Comparison of ENCODE assay signal across 13 mouse cellular contexts in the genomic region with DNA sequence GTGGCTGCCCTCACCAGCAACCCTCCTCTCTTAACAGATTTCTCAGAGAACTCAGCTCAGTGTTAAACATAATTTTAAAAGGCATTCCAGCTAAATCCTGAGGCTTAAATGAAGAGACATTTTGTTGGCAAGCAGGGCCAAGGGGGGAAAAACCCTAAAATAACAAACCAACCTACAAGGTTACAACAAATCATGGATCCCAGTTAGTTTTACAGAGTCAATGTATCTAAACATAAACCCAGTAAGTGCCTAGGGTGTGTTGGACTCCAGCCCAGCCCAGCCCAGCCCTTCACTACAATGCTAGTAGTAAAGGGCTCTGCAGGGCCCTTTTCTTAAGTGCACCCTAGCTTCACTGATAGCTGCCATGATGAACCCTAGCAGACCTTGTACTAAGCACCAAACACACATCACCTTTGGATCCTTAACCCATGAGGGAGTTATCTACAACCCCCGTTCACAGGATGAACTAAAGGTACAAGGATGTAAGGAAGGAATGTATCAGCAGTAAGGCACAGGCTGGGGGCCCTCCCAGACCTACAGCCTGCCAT. TPM values are rescaled to one million over a fixed set of nuclear protein-coding genes. Genes with fewer than 3 reads are reported as not detected.
DNase-seq lines count a peak whose midpoint lies in the region; ATAC-seq and TF ChIP-seq lines count a peak whose summit lies in the region.
"Had no signal": no experiment of that assay in that cellular context is flagged by ENCODE, and none has a peak within 500 bp of the region (broad histone marks: within the 10 kb centered on the region; RNA-seq: fewer than 3 reads in every experiment).

No protein-coding gene starts in this region.

- H3K4me3 ChIP-seq in heart, embryonic 14.5 days (ENCODE audit: control insufficient read depth in 1 of 2, insufficient read depth in 1 of 2, low read depth in 1 of 2, low read length in 2 of 2): no peak overlapping the region
- no peak overlapping the region for H3K4me3 ChIP-seq in liver, postnatal 0 days (ENCODE audit: low read depth, low read length)
- H3K4me3 ChIP-seq in liver, embryonic 12.5 days: no peak overlapping the region
- H3K4me3 ChIP-seq in embryonic fibroblast, embryonic 13.5 days (ENCODE audit: insufficient read depth, low read length): no peak overlapping the region
- no peak overlapping the region for H3K4me3 ChIP-seq in limb, embryonic 15.5 days
- H3K4me3 ChIP-seq in forebrain, embryonic 11.5 days (ENCODE audit: low read depth, low read length): no peak overlapping the region

- no peaks in the 10 kb centered on the region for H3K27me3 ChIP-seq in heart, embryonic 14.5 days (ENCODE audit: control insufficient read depth, insufficient read depth, low read length)
- no peaks in the 10 kb centered on the region for H3K27me3 ChIP-seq in liver, postnatal 0 days (ENCODE audit: insufficient read depth, low read length)
- no peaks in the 10 kb centered on the region for H3K27me3 ChIP-seq in liver, embryonic 12.5 days (replicated peaks)
- H3K27me3 ChIP-seq in limb, embryonic 15.5 days: no peaks in the 10 kb centered on the region
- no peaks in the 10 kb centered on the region for H3K27me3 ChIP-seq in forebrain, embryonic 11.5 days (ENCODE audit: control insufficient read depth, insufficient read depth, low read length)
- H3K27me3 ChIP-seq: CH12.LX had no signal

- TF ChIP-seq EP300 in liver, postnatal 0 days (IDR thresholded peaks at IDR 0.05; ENCODE audit: low read depth): no peak

- intact Hi-C loops in heart, postnatal 10 days (cut with DNase I): no loop called here

- TF ChIP-seq POLR2A in embryonic fibroblast, embryonic 13.5 days (IDR thresholded peaks at IDR 0.05; ENCODE audit: low read depth, low read length): no peak

- no peak for DNase-seq in heart, postnatal 10 days
- DNase-seq in liver, postnatal 0 days: no peak
- no peak for DNase-seq in thymus, postnatal 10 days (ENCODE audit: low spot score in 2 of 2)
- no peak for DNase-seq in forebrain, embryonic 11.5 days (ENCODE audit: low spot score)
- DNase-seq: cerebellum, postnatal 10 days; left cerebral cortex, postnatal 4 days; thymus, postnatal 25 days had no signal

- no peaks in the 10 kb centered on the region for H3K9me3 ChIP-seq in heart, embryonic 14.5 days (ENCODE audit: control insufficient read depth, low read length)
- no peaks in the 10 kb centered on the region for H3K9me3 ChIP-seq in liver, postnatal 0 days (ENCODE audit: low read length)
- no peaks in the 10 kb centered on the region for H3K9me3 ChIP-seq in liver, embryonic 12.5 days (replicated peaks)
- no peaks in the 10 kb centered on the region for H3K9me3 ChIP-seq in limb, embryonic 15.5 days
- no peaks in the 10 kb centered on the region for H3K9me3 ChIP-seq in forebrain, embryonic 11.5 days (ENCODE audit: control insufficient read depth, low read length)

- peak overlapping the region; percentile 85 to 96 for H3K27ac ChIP-seq in heart, embryonic 14.5 days (replicated peaks in 1 of 2; ENCODE audit: control insufficient read depth in 1 of 2, insufficient read depth in 1 of 2, low read depth in 2 of 2, low read length in 2 of 2)
- H3K27ac ChIP-seq in liver, postnatal 0 days (ENCODE audit: low read depth): peak overlapping the region; percentile 12; the same call in 1 of the 2 replicates
- no peak overlapping the region; the same call in 1 of the 2 replicates for H3K27ac ChIP-seq in liver, embryonic 12.5 days
- peak overlapping the region; percentile 54; the same call in 1 of the 2 replicates for H3K27ac ChIP-seq in embryonic fibroblast, embryonic 13.5 days (ENCODE audit: insufficient read depth, low read length)
- peak overlapping the region; percentile 86 for H3K27ac ChIP-seq in limb, embryonic 15.5 days
- H3K27ac ChIP-seq in forebrain, embryonic 11.5 days (ENCODE audit: low read depth, low read length): no peak overlapping the region

- H3K36me3 ChIP-seq in heart, embryonic 14.5 days (ENCODE audit: control insufficient read depth, insufficient read depth, low read length): peaks cover 98% of the 10 kb centered on the region
- peaks cover 88% of the 10 kb centered on the region for H3K36me3 ChIP-seq in liver, postnatal 0 days (replicated peaks; ENCODE audit: insufficient read depth, low read length)
- H3K36me3 ChIP-seq in liver, embryonic 12.5 days: peaks cover 100% of the 10 kb centered on the region
- H3K36me3 ChIP-seq in limb, embryonic 15.5 days: peaks cover 86% of the 10 kb centered on the region
- peaks cover 4% of the 10 kb centered on the region for H3K36me3 ChIP-seq in forebrain, embryonic 11.5 days (ENCODE audit: control insufficient read depth, insufficient read depth, low read length)

- no peak; the same call in 1 of the 2 replicates for ATAC-seq in heart, embryonic 14.5 days (ENCODE audit: insufficient number of reproducible peaks, insufficient read depth, low FRiP score, low read depth)
- ATAC-seq in liver, postnatal 0 days: no peak
- no peak for ATAC-seq in liver, embryonic 12.5 days
- no peak for ATAC-seq in limb, embryonic 15.5 days (ENCODE audit: insufficient number of reproducible peaks, low FRiP score, low TSS enrichment, low read depth)
- ATAC-seq in forebrain, embryonic 11.5 days (replicated peaks; ENCODE audit: low FRiP score): no peak

- WGBS in heart, embryonic 14.5 days: 7% methylated on average over 1 of the region's 1 CpGs
- WGBS in liver, postnatal 0 days (ENCODE audit: insufficient replicate concordance): 67% methylated on average over 1 of the region's 1 CpGs
- WGBS in liver, embryonic 12.5 days (ENCODE audit: insufficient replicate concordance): 64% methylated on average over 1 of the region's 1 CpGs
- WGBS in limb, embryonic 15.5 days: 72% methylated on average over 1 of the region's 1 CpGs
- WGBS in forebrain, embryonic 11.5 days: 88% methylated on average over 1 of the region's 1 CpGs

- no peak for TF ChIP-seq CTCF in liver, postnatal 0 days (IDR thresholded peaks at IDR 0.05; ENCODE audit: low read depth)
- TF ChIP-seq CTCF in embryonic fibroblast, embryonic 13.5 days (IDR thresholded peaks at IDR 0.05; ENCODE audit: borderline replicate concordance, insufficient read depth, low read length): no peak

- peaks cover 57 to 95% of the 10 kb centered on the region in 2 experiments for H3K4me1 ChIP-seq in heart, embryonic 14.5 days (ENCODE audit: control insufficient read depth in 2 of 2, insufficient read depth in 2 of 2, low read length in 2 of 2)
- H3K4me1 ChIP-seq in liver, postnatal 0 days (ENCODE audit: insufficient read depth): peaks cover 5% of the 10 kb centered on the region; the same call in 1 of the 2 replicates
- peaks cover 26% of the 10 kb centered on the region for H3K4me1 ChIP-seq in liver, embryonic 12.5 days
- peaks cover 68% of the 10 kb centered on the region for H3K4me1 ChIP-seq in embryonic fibroblast, embryonic 13.5 days (ENCODE audit: control insufficient read depth, insufficient read depth, low read length)
- H3K4me1 ChIP-seq in limb, embryonic 15.5 days: peaks cover 49% of the 10 kb centered on the region
- no peaks in the 10 kb centered on the region for H3K4me1 ChIP-seq in forebrain, embryonic 11.5 days (replicated peaks; ENCODE audit: control insufficient read depth, insufficient read depth, low read length)

- peak overlapping the region; percentile 48 for H3K4me2 ChIP-seq in heart, embryonic 14.5 days (ENCODE audit: low read length)
- H3K4me2 ChIP-seq in liver, postnatal 0 days (ENCODE audit: low read depth, low read length): no peak overlapping the region
- no peak overlapping the region for H3K4me2 ChIP-seq in liver, embryonic 12.5 days
- H3K4me2 ChIP-seq in limb, embryonic 15.5 days: no peak overlapping the region
- no peak overlapping the region for H3K4me2 ChIP-seq in forebrain, embryonic 11.5 days (ENCODE audit: low read depth, low read length, severe bottlenecking)
- H3K4me2 ChIP-seq: midbrain, embryonic 11.5 days had no signal

- peak overlapping the region; percentile 59 for H3K9ac ChIP-seq in heart, embryonic 14.5 days (ENCODE audit: low read length)
- H3K9ac ChIP-seq in liver, postnatal 0 days (replicated peaks): no peak overlapping the region
- no peak overlapping the region for H3K9ac ChIP-seq in liver, embryonic 12.5 days
- H3K9ac ChIP-seq in limb, embryonic 15.5 days: no peak overlapping the region
- no peak overlapping the region for H3K9ac ChIP-seq in forebrain, embryonic 11.5 days (ENCODE audit: low read length)

RNA-seq across cellular contexts. Expression of a gene that starts 12.7 kb away (rescaled TPM):
- polyA plus RNA-seq in heart, embryonic 14.5 days (2014; fragmentation: Nextera tagmentation; extraction: Ambion mirVana): 252 TPM in 2 replicates
- 100 to 1,000 TPM; 184 to 188 TPM for total RNA-seq in heart, postnatal 10 days (2021)
- 56.1 and 60.7 TPM in 2 replicates for polyA plus RNA-seq in liver, postnatal 0 days (2015; fragmentation: Nextera tagmentation; extraction: Ambion mirVana)
- 122 and 131 TPM in 2 replicates for polyA plus RNA-seq in liver, embryonic 12.5 days (2016; fragmentation: Nextera tagmentation; extraction: Ambion mirVana)
- polyA plus RNA-seq in embryonic fibroblast, embryonic 13.5 days (2011; ENCODE audit: insufficient read length, low read depth, missing spikeins): 280 and 348 TPM in 2 replicates
- 222 and 245 TPM in 2 replicates for polyA plus RNA-seq in limb, embryonic 15.5 days (2015; fragmentation: Nextera tagmentation; extraction: Ambion mirVana)
- 157 and 174 TPM in 2 replicates for polyA plus RNA-seq in forebrain, embryonic 11.5 days (2014; fragmentation: Nextera tagmentation; extraction: Ambion mirVana)

RNA-seq across cellular contexts. Expression of a gene that starts 47.4 kb away (rescaled TPM):
- 0.32 and 0.35 TPM in 2 replicates for polyA plus RNA-seq in heart, embryonic 14.5 days (2014; fragmentation: Nextera tagmentation; extraction: Ambion mirVana)
- total RNA-seq in heart, postnatal 10 days (2021): 1 to 10 TPM; 2.2 to 2.8 TPM
- polyA plus RNA-seq in liver, postnatal 0 days (2015; fragmentation: Nextera tagmentation; extraction: Ambion mirVana): 3.3 and 5.7 TPM in 2 replicates
- 0.60 and 1.2 TPM in 2 replicates for polyA plus RNA-seq in liver, embryonic 12.5 days (2016; fragmentation: Nextera tagmentation; extraction: Ambion mirVana)
- 1.8 and 3.1 TPM in 2 replicates for polyA plus RNA-seq in embryonic fibroblast, embryonic 13.5 days (2011; ENCODE audit: insufficient read length, low read depth, missing spikeins)
- 0.35 and 0.68 TPM in 2 replicates for polyA plus RNA-seq in limb, embryonic 15.5 days (2015; fragmentation: Nextera tagmentation; extraction: Ambion mirVana)
- polyA plus RNA-seq in forebrain, embryonic 11.5 days (2014; fragmentation: Nextera tagmentation; extraction: Ambion mirVana): 0.37 TPM in 1 of 2 replicates, not detected in the other

Comparison
In these comparisons a context has a peak if more than half of its experiments do, and no peak if none do; other contexts are left out.
1. H3K27ac ChIP-seq: peak in heart, embryonic 14.5 days (2 of 2), liver, postnatal 0 days (single experiment), embryonic fibroblast, embryonic 13.5 days (single experiment) and limb, embryonic 15.5 days (single experiment); none in liver, embryonic 12.5 days (single experiment) and forebrain, embryonic 11.5 days (single experiment).